Mouse (Mus musculus) gastrocnemius, postnatal 36 days (tissue): ENCODE data around the gene Sgo1. TPM values are rescaled to one million over a fixed set of nuclear protein-coding genes. Genes with fewer than 3 reads are reported as not detected.

Experiments used
- DNase-seq, 2 experiments: peaks; one replicate each; pipeline ENCODE4 v3.0.0; 2022
- intact Hi-C: fragments of 180-260 bp; cut with DNase I; formaldehyde crosslinking; loops from one replicate; pipeline ENCODE4 v1.15.1; 2025
- total RNA-seq, 2 experiments: library from RNA; stranded (reverse); gene quantifications; 2 replicates each; pipeline ENCODE4 v1.2.3; 2021

Gene Sgo1
- total RNA-seq, 2 experiments from 2014 or later: 0.10 to 0.20 TPM

DNA sequence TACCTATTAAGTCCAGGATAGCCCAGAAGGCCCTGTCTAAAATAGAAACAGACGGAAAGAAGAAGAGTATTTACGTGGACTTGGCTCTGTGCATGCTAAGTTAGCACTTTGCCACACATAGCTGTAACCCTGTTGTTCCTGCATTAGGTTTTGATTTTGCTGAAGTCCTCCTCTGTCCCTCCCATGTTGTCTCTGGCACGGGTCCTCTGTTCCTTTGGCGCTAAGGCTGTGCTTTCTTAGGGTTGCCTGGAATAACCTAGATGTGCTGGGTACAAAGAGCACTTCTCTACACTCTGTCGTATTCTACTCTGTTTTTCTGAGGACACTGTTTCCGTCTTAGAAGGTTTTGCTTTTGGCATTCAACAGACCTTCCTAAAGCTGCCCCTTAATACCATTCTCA, 34.1 kb downstream of the Sgo1 start:
- intact Hi-C loops: no loop called here
- DNase-seq: no peak

DNA sequence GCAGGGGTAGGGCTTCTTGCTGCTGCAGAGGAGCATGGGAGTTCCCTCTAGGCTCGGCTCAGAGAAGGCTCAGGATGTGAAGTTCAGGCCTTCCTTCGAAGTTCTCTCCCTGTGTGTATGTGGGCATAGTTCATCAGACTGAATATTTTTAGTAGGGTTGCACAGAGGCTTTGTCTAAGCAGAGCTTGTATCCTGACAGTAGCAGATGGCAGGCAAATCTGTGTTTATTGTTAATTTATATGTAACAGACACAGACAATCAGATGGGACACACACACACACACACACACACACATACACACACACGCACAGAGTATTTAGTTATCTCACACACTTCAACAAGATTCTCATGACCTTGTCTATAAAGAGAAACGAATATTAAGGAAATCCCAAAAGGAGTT, 34.5 kb downstream of the Sgo1 start:
- DNase-seq: no peak
- intact Hi-C loops: no loop called here

DNA sequence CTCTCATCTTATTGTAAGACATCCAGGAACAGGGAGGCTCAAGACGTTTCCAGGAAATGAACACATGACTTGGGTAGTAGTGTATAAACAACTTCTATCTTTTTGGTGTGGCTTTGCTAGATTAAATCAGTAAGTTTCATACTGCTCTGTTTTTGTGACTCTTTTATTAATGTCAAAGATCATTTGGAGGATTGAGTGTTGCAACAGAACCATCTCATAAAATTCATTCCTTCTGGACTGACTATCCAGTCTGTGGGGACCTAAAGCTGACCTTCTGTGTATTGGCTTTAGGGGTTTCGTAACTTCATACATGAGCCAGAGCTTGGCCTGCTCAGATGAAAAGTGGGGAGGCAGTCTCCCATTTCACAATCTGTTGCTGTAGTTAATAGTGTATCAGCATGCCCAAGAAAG, 38.9 kb downstream of the Sgo1 start:
- intact Hi-C loops: no loop called here
- DNase-seq: no peak

DNA sequence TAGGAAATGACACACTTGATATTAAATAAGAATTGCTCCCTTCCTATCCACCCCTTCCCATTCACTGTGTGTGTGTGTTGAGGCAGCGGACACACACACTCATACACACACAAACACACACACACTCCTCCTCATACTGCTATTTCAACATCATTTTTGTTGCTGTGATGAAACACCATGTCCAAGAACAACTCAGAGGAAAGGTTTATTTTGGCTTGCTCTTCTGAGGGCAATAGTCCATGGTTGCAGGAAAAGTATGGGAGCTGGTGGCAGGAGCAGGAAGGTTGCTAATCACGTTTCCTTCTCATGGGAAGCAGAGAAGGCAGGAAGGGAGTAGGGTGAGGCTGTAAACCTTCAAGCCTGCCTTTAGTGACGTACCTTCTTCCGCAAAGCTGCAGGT, 45.8 kb downstream of the Sgo1 start:
- no peak for DNase-seq
- intact Hi-C loops: no loop called here

DNA sequence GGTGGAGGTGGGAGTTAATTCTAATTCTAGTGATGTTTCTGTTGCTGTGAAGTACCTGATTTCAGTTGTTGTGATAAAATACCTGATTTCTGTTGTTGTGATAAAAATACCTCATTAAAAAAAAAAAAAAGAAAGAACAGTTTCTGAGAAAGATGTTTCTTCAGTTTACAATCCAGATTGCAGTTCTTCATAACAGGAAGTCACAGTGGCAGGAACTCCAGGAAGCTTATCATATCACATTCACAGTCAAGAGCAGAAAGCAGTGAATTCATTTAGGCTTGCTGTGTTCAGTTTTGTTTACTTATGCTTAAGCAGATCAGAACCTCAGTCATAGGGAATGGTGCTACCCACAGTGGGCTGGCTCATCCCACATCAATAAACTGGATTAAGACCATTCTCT, 57.8 kb downstream of the Sgo1 start:
- intact Hi-C loops: loop anchor here (5.0 kb wide), 1 partner anchor 64 kb away; the partner anchor contains the start of gene Kat2b
- DNase-seq: no peak

DNA sequence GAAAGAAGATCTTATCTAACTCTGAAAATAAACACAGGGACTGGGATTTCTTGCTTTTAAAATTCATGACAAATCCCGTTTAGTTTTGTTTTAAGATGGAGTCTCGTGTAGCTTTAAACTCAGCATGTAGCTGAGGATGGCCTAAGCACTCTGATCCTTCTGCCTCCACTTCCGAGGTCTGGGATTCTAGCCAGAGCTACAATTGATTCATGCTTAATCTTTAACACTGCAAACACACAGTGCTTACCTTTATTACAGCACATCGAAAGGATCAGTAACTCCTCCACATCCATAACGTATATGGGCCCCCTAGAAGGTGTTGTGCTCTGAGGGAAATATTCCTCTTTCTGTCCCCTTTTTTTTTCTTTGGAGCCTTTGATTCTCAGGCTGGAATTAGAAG, 61.0 kb downstream of the Sgo1 start:
- intact Hi-C loops: no loop called here
- no peak for DNase-seq

DNA sequence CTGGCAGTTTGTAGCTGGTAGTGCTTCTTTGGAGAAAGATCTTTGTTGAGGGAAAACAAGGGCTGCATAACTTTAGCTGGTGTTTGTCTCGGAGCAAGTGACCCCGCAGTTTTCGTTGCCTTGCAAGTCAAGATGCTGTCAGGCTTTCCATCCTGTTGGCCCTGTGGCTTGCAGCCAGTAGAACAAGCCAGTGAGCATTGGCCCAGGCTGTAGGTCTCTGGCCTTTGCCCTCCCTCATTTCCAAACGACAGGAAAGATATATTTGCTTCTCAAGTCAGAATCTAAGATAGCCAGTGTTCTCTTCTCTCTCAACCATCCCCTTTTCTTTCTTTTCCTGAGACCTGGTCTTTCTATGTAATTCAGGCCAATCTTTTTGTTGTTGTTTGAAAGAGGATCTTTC, 61.6 kb downstream of the Sgo1 start:
- DNase-seq: no peak
- intact Hi-C loops: no loop called here

DNA sequence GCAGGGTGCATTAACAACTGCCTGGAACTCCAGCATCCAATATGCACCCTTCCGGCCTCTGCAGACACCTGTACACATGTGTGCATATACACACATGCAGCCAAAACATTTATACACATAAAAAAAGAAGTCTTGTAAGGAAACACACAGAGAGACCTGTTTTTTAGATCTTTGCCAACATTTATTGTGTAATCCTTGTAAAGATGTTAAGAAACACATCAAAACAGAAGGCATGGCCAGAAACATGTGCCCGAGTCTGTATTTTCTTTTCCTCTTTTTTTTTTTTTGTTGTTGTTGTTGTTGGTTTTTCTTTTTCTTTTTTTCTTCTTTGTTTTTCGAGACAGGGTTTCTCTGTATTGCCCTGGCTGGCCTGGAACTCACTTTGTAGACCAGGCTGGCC, 63.0 kb downstream of the Sgo1 start:
- intact Hi-C loops: no loop called here
- no peak for DNase-seq

Other genes with a start within 250 kb of the Sgo1 start
- gene Efhb, start 226.0 kb downstream of the Sgo1 start, total RNA-seq: under 1 TPM; 0.17 to 0.18 TPM
- gene Rab5a, start 210.1 kb downstream of the Sgo1 start, total RNA-seq: 10 to 100 TPM; 39.9 to 42.9 TPM
- gene Pp2d1, start 149.9 kb downstream of the Sgo1 start, total RNA-seq: not detected
- 10 to 100 TPM; 50.9 to 62.0 TPM for gene Kat2b, start 122.5 kb downstream of the Sgo1 start, total RNA-seq
- gene Sult1c2, start 157.0 kb upstream of the Sgo1 start, total RNA-seq: not detected